ENCODE assay signal across 25 mouse cellular contexts in the genomic region with DNA sequence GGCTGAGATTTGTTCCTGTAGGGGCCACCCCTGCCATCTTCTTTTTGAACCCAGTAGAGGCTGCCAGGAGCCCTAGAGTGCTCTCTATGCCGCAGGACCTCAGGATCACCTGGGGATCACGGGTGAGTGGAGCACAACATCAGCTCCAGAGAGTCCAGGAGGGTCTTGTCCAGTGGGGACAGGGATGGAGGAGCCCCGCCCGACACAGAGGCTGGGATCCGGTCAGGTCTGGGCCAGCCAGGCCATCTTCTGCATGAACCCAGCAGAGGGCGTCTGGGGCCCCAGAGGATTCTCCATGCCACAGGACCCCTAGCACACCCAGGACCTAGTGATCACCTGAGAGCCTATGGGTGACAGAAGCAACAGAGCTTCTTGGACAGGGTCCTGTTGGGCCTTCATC.
DNase-seq lines count a peak whose midpoint lies in the region; ATAC-seq and TF ChIP-seq lines count a peak whose summit lies in the region.
"Had no signal": no experiment of that assay in that cellular context is flagged by ENCODE, and none has a peak within 500 bp of the region (broad histone marks: within the 10 kb centered on the region; RNA-seq: fewer than 3 reads in every experiment).

No protein-coding gene starts in this region.

- H3K9ac ChIP-seq in embryonic facial prominence, embryonic 12.5 days = no peak overlapping the region
- H3K9ac ChIP-seq in heart, postnatal 0 days (replicated peaks; ENCODE audit: low read depth, low read length) = no peak overlapping the region
- no peak overlapping the region for H3K9ac ChIP-seq in midbrain, embryonic 13.5 days (replicated peaks)
- no peak overlapping the region for H3K9ac ChIP-seq in midbrain, postnatal 0 days (replicated peaks; ENCODE audit: low read length, poor library complexity, severe bottlenecking)
- H3K9ac ChIP-seq: forebrain, embryonic 12.5 days; forebrain, embryonic 15.5 days; forebrain, postnatal 0 days had no signal

- H3K9me3 ChIP-seq in embryonic facial prominence, embryonic 12.5 days = no peaks in the 10 kb centered on the region
- no peaks in the 10 kb centered on the region for H3K9me3 ChIP-seq in embryonic facial prominence, embryonic 10.5 days
- H3K9me3 ChIP-seq in heart, postnatal 0 days (replicated peaks; ENCODE audit: control insufficient read depth, low read length) = no peaks in the 10 kb centered on the region
- H3K9me3 ChIP-seq in midbrain, embryonic 13.5 days = no peaks in the 10 kb centered on the region
- no peaks in the 10 kb centered on the region for H3K9me3 ChIP-seq in midbrain, postnatal 0 days (ENCODE audit: low read length)
- H3K9me3 ChIP-seq: forebrain, embryonic 12.5 days; forebrain, embryonic 15.5 days; G1E had no signal

- no peaks in the 10 kb centered on the region for H3K27me3 ChIP-seq in embryonic facial prominence, embryonic 12.5 days
- no peaks in the 10 kb centered on the region for H3K27me3 ChIP-seq in embryonic facial prominence, embryonic 10.5 days (replicated peaks; ENCODE audit: low read depth, poor library complexity, severe bottlenecking)
- H3K27me3 ChIP-seq in heart, postnatal 0 days (ENCODE audit: control insufficient read depth, insufficient read depth, low read length) = no peaks in the 10 kb centered on the region
- no peaks in the 10 kb centered on the region for H3K27me3 ChIP-seq in midbrain, embryonic 13.5 days
- no peaks in the 10 kb centered on the region for H3K27me3 ChIP-seq in midbrain, postnatal 0 days (ENCODE audit: insufficient read depth, low read length)
- H3K27me3 ChIP-seq: CH12.LX; forebrain, embryonic 12.5 days; forebrain, embryonic 15.5 days; Patski had no signal

- no peak overlapping the region for H3K4me2 ChIP-seq in embryonic facial prominence, embryonic 12.5 days (replicated peaks)
- no peak overlapping the region for H3K4me2 ChIP-seq in heart, postnatal 0 days (ENCODE audit: low read depth, low read length)
- no peak overlapping the region for H3K4me2 ChIP-seq in midbrain, embryonic 13.5 days (replicated peaks)
- no peak overlapping the region for H3K4me2 ChIP-seq in midbrain, postnatal 0 days (ENCODE audit: low read depth, low read length, poor library complexity, severe bottlenecking)
- H3K4me2 ChIP-seq: forebrain, embryonic 12.5 days; forebrain, embryonic 15.5 days had no signal

- no peak overlapping the region for H3K4me3 ChIP-seq in embryonic facial prominence, embryonic 12.5 days
- no peak overlapping the region for H3K4me3 ChIP-seq in embryonic facial prominence, embryonic 10.5 days
- no peak overlapping the region for H3K4me3 ChIP-seq in heart, postnatal 0 days (ENCODE audit: low read depth, low read length)
- no peak overlapping the region for H3K4me3 ChIP-seq in midbrain, embryonic 13.5 days (replicated peaks)
- no peak overlapping the region for H3K4me3 ChIP-seq in midbrain, postnatal 0 days (ENCODE audit: low read depth, low read length)
- H3K4me3 ChIP-seq: forebrain, embryonic 12.5 days; forebrain, embryonic 15.5 days had no signal

- intact Hi-C loops in heart, postnatal 10 days (cut with DNase I) = no loop called here

- H3K36me3 ChIP-seq in embryonic facial prominence, embryonic 12.5 days = no peaks in the 10 kb centered on the region
- no peaks in the 10 kb centered on the region for H3K36me3 ChIP-seq in embryonic facial prominence, embryonic 10.5 days (replicated peaks)
- no peaks in the 10 kb centered on the region for H3K36me3 ChIP-seq in heart, postnatal 0 days (replicated peaks; ENCODE audit: control insufficient read depth, insufficient read depth, low read length)
- H3K36me3 ChIP-seq in midbrain, embryonic 13.5 days = no peaks in the 10 kb centered on the region
- H3K36me3 ChIP-seq in midbrain, postnatal 0 days (ENCODE audit: insufficient read depth, low read length) = no peaks in the 10 kb centered on the region
- H3K36me3 ChIP-seq: forebrain, embryonic 12.5 days; forebrain, embryonic 15.5 days; G1E had no signal

- no peak for DNase-seq in embryonic facial prominence, embryonic 10.5 days (ENCODE audit: low spot score)
- DNase-seq in heart, adult 11 months = peak; percentile 83
- no peak for DNase-seq in heart, postnatal 10 days
- no peak for DNase-seq in heart, postnatal 0 days (ENCODE audit: low spot score)
- no peak for DNase-seq in heart, adult 8-10 months (ENCODE audit: low spot score)
- no peak for DNase-seq in midbrain, postnatal 0 days (ENCODE audit: low spot score)
- DNase-seq: adrenal gland, adult 8-10 months; adrenal gland, postnatal 14 days; adrenal gland, postnatal 36 days; B cell, adult 2 months; cerebellum, adult 11-12 months; cerebellum, adult 2 months; cerebellum, adult 9-10 months; cerebellum, postnatal 10 days; cerebellum, postnatal 25 days; forebrain, postnatal 0 days had no signal

- no peak overlapping the region for H3K27ac ChIP-seq in embryonic facial prominence, embryonic 12.5 days
- H3K27ac ChIP-seq in embryonic facial prominence, embryonic 10.5 days (replicated peaks) = no peak overlapping the region
- H3K27ac ChIP-seq in heart, postnatal 0 days (ENCODE audit: low read depth) = no peak overlapping the region
- H3K27ac ChIP-seq in midbrain, embryonic 13.5 days = no peak overlapping the region
- H3K27ac ChIP-seq in midbrain, postnatal 0 days (ENCODE audit: low read depth, low read length) = no peak overlapping the region
- H3K27ac ChIP-seq: forebrain, embryonic 12.5 days; forebrain, embryonic 15.5 days had no signal

- no peaks in the 10 kb centered on the region for H3K4me1 ChIP-seq in embryonic facial prominence, embryonic 12.5 days
- no peaks in the 10 kb centered on the region for H3K4me1 ChIP-seq in embryonic facial prominence, embryonic 10.5 days
- no peaks in the 10 kb centered on the region for H3K4me1 ChIP-seq in heart, postnatal 0 days (ENCODE audit: control insufficient read depth, insufficient read depth)
- no peaks in the 10 kb centered on the region for H3K4me1 ChIP-seq in midbrain, embryonic 13.5 days (replicated peaks)
- H3K4me1 ChIP-seq in midbrain, postnatal 0 days (ENCODE audit: insufficient read depth, low read length) = no peaks in the 10 kb centered on the region
- H3K4me1 ChIP-seq: forebrain, embryonic 12.5 days; forebrain, embryonic 15.5 days had no signal

- 0 out of 2 replicates have a peak, but pooled peaks have one; percentile 35 for ATAC-seq in embryonic facial prominence, embryonic 12.5 days (ENCODE audit: insufficient number of reproducible peaks, insufficient read depth, low FRiP score, low TSS enrichment)
- ATAC-seq in heart, postnatal 0 days (ENCODE audit: insufficient read depth, low read depth) = peak; percentile 24; the same call in 1 of the 2 replicates
- 0 out of 2 replicates have a peak, but pooled peaks have one; percentile 37 for ATAC-seq in midbrain, embryonic 13.5 days
- no peak for ATAC-seq in midbrain, postnatal 0 days (ENCODE audit: low FRiP score)
- ATAC-seq: activated CD4-positive, CD25-positive, alpha-beta regulatory T cell, adult 4 months; CD4-positive, CD25-positive, alpha-beta regulatory T cell, adult 4 months; forebrain, embryonic 15.5 days; forebrain, postnatal 0 days; Patski had no signal

- TF ChIP-seq EP300 in heart, postnatal 0 days (IDR thresholded peaks at IDR 0.05; ENCODE audit: low read depth) = no peak

- no peak for TF ChIP-seq CTCF in heart, postnatal 0 days (IDR thresholded peaks at IDR 0.05; ENCODE audit: low read depth)
- no peak for TF ChIP-seq CTCF in midbrain, postnatal 0 days (IDR thresholded peaks at IDR 0.05)

- 80% methylated on average over 6 of the region's 6 CpGs for WGBS in embryonic facial prominence, embryonic 12.5 days
- WGBS in embryonic facial prominence, embryonic 10.5 days = 93% methylated on average over 6 of the region's 6 CpGs
- WGBS in heart, postnatal 0 days = 73% methylated on average over 6 of the region's 6 CpGs
- WGBS in midbrain, embryonic 13.5 days = 89% methylated on average over 6 of the region's 6 CpGs
- WGBS in midbrain, postnatal 0 days = 97% methylated on average over 6 of the region's 6 CpGs
